Mouse (Mus musculus) mouse embryonic stem cell (cell line): ENCODE measurements around the gene Pdpn.
"Not testable (repeated sequence)": the region's sequence is repeated elsewhere in the genome, so short reads cannot be mapped to it uniquely, and the experiment has no call there.

Experiments
- in situ Hi-C, 2 experiments: fragments of 300-500 bp; cut with MboI; formaldehyde crosslinking; loops; 1 replicate in 1 of 2; 3 replicates in 1 of 2; pipeline ENCODE4 v1.14.3; 2019 to 2020; ENCODE audit warnings: low sequenced_read_pairs in 2 of 2, low pct_unique_long_range_greater_than_20kb in 1 of 2, mixed read lengths in 1 of 2; ENCODE audit not compliant: unreplicated experiment in 1 of 2

Gene Pdpn

DNA sequence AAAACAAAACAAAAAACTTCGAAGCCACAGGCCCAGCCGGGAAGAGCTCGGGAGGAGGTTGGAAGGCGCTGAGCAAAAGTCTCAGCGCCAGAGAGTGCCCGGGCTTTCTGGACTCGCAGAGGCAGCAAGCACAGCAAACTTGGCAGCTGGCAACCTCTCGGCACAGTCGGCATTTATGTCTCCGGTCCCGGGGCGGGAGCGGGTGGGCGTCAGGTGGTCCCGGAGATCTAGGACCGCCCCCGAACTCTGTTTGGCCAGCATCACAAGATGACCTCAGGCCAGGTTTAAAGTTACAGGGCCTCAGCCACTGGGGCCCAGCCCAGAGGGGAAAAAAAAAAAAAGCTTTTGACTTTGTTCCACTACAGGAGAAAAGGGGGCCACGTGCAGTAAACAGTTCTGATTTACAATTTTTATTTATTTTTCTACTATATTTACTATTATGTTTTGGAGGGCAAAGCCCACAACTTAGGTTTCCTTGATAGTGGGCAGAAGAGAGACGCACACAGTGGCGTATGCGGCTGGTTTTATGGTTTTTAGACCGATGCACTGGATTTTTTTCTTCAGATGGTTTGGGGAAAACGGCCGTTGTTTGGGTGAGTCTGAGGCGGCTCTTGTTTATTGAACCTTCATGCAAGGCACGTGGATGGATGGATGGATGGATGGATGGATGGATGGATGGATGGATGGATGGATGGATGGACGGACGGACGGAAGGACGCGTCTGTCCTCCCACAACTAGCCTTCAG is at the start of gene Pdpn:
Gene Pdpn (minus strand): TSS at position 240 of the 746 bp plus-strand sequence.
- in situ Hi-C loops = no loop called here

DNA sequence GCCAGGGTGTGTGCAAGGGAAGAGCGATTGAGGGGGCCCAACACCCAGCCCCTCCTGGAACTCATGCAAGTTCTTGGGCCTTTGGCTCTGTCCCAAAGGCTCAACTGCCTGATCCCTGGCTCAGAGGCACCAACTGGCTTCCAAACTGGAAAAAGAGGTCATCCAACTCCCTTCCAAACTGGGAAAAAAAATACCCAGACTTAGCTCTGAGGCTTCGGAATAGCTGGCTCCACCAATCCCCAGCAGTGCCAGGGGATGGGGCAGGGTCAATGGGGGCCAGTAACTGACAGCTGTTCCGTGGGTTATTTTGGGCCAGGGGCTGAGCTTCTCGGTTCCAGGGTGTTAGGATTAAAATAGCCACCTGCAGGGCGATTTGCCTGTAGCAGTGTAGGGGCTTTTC is 49.3 kb upstream of the Pdpn start:
- in situ Hi-C loops = no loop called here

DNA sequence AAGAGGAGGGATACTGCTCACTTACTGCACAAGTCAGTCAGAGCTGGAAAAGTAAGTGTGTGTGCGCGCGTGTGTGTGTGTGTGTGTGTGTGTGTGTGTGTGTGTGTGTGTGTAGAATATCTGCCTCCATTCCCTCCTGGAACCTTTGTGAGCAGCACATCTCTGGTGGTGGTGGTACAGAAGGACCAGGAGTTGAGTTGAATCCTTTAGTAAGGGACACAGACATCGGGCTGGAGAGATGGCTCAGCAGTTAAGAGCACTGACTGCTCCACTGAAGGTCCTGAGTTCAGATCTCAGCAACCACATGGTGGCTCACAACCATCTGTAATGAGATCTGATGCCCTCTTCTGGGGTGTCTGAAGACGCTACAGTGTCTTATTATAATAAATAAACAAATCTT is 46.1 kb upstream of the Pdpn start:
- in situ Hi-C loops = not testable (repeated sequence)

DNA sequence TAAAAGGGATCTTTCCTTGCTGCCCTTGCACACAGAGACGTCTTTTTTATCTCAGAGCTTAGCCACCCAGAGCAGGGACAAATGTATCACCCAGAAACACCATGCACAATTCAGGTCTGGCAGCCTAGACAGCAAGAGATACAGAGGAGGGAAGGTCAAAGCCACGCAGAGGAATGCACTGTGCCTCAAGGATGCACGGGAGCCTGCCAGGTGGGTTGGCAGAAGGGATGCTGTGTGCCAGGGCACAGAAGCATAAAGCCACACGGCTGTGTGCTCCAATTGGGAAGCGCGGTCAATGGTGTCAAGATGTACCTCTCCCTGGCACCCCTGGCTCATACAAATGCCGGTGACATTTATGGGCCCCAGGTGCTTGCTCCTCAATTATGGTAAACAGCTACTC is 42.1 kb upstream of the Pdpn start:
- in situ Hi-C loops = no loop called here

DNA sequence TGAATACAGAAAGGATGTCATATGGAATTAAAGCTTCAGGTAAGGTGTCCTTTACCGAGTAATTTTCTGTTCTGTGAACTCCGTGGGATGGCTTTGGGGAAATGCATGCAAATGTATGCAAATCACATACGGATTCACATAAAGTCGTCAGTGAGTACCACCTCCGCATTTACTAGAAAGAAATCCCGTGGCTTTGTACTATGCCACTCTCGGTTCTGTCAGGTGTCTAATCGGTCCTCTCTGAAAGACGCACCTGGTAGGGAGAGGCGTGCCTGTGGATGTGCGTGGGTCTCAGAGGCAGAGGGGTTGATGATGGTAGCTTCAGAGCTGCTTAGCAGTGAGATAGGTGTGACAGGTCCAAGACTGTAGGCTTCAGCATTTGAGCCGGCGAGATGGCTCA is 40.4 kb upstream of the Pdpn start:
- in situ Hi-C loops = no loop called here

DNA sequence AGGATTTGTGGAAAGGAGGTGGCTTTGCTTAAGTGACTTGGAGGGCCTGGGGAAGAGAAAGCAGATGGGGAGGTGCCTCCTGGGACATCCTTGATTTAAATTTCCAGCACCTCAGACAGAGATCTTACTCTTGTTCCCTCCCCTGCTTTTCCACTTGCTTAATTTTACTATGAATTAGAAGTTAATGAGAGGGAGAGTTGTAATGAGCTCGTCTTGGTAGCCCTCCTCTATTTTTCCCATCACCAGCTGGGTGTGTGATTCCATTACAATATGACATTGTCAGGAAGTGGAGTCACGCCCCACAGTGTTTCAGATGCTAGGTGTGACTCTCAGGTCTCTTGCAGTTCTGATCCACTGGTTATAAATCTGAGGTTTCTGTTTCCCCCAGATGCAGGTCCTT is 36.7 kb upstream of the Pdpn start:
- in situ Hi-C loops = no loop called here

DNA sequence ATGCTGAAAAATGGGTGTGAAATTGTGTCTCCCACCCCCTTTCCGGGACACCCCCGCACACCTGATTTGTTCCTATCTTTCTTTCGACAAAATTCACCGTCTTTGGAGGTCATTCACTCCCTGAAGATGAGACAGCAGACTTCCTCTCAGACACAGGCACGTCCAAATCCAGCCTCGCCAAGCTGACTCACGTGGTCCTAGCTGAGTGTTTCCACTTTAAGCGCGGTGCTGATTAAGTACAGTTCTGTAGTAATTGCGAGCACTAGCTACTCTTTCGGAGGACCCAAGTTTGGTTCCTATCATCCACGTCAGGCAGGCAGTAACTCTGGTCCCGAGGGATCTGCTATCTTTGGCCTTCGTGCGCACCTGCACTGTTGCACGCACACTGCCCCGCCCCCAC is 35.6 kb upstream of the Pdpn start:
- in situ Hi-C loops = no loop called here

DNA sequence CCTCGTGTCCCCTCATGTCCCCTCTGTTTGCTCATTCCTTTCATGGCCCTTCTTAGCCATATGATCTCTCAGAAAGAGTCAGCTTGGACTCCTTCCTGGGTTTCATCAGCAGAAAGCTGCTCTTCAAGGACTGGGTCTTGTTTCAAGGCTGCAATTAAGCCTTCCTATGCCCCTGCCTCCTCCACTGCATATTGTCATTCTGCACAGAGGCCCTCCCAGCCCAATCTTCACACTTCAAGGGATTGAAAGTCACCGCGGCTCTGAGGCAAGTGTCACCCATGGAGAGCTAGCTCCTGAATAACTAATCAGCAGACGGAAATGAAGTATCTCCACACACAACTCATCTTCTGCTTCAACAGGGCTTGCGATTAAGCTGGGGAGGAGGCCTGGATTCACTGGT is 34.8 kb upstream of the Pdpn start:
- in situ Hi-C loops = no loop called here

DNA sequence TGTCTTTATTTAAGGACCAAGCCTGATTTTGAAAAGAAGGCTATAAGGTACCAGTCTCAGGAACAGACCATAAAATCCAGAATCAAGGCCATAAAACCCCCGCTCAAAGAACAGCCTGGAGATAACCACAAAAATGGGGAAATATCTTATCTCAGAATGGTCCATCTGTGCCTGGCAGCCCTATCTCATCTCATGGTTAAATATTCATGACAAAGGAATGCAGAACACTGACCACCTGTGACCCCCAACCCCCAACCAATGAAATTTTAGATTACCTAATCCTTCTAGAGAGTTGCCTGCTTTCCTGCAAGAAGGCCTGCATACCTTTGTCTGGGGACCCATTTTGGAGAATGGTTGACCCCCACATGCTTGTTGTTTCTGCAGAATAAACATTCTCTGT is 32.4 kb upstream of the Pdpn start:
- in situ Hi-C loops = no loop called here

DNA sequence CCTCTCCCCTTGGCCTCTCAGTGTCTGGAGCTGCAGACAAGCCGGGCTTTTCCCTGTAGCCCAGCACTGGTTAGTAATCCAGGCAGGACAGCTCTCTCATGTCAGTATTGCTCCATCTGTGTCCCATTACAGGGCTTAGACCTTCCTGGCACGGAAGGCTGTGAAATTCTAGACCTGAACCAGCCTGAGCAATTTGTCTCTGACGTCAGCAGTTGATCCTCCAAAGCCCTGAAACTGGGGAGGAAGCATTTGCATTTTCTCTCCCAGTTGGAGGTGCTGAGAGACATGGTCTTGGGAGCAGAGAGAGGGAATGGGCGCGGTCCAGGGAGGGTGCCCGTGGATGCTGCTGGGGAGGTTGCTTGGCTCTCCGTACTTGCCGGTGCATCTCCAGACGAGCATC is 31.2 kb upstream of the Pdpn start:
- in situ Hi-C loops = no loop called here

DNA sequence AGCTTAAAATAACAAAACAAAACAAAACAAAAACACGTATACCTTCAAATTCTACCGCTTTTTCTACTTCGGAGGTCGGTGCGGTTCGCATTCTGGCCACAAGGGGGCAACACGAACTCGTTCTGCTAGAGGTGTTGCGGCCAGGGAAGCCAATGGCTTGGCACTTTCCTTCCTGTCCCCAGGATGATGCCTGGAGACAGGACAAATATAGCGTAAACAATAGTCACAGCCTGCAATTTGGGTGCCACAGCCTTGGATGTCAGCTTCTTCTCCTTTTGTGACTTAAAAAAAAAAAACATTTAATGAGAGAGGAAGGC is 26.2 kb upstream of the Pdpn start:
- in situ Hi-C loops = no loop called here

DNA sequence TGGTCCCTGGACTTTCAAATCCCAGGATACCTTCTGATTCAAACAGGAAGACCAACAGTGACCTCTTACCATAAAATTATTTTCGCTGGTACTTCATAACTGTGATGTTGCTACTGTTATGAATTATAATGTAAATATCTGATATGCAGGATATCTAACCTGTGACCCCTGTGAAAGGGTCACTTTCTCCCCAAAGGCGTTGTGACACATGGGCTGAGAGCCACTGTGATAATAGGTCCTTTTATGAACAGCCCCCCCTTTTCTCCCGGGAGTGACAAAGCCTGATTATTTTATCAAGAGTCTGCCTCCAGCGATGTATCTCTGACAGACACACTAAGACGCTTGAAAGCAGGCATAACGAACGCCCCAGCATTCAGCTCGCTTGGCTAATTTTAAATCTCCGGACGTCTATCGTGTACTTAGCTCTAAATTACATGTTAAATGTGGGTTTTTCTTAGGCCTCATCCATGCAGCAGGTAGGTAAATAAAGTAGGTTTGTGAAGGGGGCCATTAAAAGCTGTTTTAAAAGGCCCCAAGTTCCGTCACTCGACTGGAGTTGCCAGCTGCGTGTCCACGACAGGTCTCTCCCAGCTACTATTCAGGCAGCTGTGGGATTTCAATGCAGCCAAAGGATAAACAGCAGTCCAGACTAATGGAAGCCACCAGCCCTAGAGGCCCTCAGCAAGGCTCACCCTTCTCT is 25.7 kb upstream of the Pdpn start:
- in situ Hi-C loops = no loop called here

DNA sequence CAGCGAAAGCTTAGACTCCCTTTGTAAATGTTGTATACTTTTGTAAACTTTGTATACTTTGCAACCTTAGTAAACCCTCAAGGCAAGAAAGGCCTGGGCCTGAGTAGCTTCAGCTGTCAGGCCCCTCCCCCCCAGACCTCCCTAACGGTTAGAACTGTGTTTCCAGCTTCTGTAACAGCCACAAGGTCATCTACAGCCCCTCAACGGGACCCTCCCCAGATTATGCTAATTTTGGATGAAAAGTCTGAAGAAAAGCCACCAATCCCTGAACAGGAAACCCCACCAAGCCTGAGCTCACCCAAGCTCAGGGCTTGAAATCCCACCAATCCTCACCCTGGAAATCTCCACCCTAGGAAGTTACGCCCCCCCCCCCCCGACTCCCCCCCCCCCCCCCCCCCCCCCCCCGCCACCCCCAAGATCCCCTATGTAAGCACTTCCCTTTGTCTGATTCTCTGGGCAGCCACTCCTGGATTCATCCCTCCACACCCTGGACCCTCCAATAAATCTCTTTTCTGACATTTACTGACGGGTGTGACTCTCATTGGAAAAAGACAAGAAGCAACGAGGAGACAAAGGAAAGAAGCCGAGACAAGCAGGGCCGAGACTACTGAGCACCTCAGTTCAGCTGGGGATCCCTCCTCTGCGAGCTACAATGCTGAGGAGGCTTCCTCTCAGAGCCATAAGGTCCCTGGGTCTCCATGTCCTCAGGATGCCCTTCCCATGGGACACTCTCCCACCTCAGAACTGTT is 25.0 kb upstream of the Pdpn start:
- in situ Hi-C loops = no loop called here

DNA sequence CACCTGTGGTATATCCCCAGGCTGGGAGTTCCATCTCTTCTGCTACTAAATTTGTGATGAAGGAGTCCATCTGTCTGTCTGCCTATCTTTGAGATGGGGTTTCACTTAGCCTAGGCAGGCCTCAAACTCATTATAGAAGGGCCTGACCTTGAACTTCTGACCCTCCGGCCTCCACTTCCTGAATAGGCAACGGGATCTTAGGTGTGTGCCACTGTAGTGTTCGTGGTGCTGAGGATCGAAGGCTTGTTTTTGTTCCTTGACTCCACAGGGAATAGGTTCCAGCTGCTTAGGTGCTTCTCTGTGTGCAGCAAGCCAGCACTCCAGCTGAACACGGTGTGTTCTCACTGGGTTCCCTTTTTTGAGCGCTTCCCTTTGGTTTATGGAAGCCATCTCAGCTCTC is 13.9 kb upstream of the Pdpn start:
- in situ Hi-C loops = loop anchor here in 1 of 2 experiments (10.0 kb wide), 1 partner anchor 58 kb away; no protein-coding TSS in a partner anchor

DNA sequence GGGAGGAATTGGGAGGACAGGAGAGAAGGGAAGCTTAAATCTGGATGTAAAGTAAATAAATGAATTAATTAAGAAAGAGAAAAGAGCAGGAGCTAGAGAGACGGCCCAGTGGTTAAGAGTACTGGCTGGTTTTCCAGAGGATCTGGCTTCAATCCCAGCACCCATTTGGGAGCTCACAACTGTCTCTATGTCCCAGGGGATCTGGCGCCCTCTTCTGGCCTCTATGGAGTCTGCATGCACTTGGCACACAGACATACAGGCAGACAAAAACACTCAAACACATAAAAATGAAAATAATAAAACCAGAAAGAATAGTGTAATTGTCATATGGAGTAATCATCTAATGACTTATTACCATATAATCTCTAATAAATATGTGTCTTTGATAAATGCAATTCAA is 12.0 kb upstream of the Pdpn start:
- in situ Hi-C loops = loop anchor here in 1 of 2 experiments (10.0 kb wide), 1 partner anchor 57 kb away; no protein-coding TSS in a partner anchor

DNA sequence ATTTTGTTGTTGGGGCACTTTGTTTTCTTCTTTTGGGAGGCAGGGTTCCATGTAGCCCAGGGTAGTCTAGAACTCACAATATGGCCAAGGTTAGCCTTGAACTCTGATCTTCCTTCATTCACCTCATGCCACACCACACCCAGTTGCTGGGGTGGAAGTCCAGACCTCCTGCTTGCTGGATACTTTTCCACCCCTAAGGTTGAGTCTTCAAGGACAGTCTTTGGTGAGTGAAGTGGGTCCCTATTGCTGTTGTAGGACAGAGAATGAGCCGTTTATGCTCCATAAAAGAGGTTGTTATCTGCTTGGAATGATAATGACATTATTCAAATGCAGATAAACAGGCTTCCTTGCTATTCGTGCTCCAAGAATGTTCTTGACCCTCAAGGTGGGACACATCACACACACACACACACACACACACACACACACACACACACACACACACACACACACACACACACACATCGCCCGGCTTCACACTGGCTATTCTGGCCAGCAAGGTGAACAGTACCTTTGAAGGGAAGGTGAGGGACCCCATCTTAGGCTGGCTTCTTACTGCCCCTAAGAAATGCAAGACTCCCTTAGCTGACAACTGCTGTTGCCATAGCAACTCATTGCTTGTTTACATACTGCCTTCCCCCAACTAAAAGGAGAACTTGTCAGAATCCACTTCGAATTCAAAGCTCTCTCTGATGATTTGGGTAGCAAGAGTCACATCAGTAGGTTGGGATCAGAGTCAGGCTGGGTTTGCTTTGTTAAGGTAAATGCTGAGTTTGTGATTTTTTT is 6.8 kb upstream of the Pdpn start:
- in situ Hi-C loops = no loop called here

DNA sequence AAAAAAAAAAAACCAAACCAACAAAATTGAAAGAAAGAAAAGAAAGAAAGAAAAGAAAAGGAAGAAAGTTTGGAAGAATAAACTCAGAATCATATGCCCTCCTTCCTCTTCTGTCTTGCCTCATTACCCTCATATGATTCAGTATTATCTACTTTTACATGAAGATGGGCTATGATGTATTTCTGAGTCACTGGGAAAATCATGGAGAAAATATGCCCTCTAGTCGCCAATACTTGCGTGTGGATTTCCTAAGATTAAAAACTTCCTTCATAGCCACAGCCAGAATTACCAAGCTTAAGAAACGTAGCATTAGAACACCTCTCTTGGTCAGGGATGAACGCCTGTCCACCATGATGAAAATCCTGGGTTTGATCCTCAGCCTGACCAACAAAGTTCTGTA is 5.7 kb upstream of the Pdpn start:
- in situ Hi-C loops = no loop called here

DNA sequence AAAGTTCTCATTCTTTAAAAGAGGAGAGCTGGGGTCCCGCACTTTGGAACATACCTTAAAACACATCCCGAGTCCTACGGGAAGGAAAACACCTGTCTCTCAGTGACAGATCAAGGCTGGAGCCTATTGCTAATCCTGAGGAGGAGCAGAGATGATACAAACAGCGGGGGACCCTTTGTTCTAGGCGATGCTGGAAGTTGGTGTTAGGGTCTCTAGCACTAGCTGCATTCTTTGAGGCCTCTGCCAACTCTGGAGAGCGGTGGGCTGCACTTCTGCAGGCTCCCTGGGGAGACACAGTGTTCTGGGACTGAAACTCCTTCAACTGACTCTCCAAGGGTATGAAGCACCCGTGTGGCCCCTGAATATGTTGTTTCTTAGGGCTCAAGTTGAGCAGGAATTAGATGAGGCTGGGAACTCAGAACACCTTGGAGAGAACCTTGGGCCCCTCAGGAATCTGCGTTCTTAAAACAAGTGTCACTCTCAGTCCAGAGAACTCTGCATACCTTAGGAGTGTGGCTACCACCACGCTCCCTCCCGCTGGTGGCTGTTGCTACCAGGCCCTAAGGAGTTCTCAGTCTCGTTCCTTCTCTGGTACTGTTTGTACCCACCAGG is 3.0 kb upstream of the Pdpn start:
- in situ Hi-C loops = no loop called here

DNA sequence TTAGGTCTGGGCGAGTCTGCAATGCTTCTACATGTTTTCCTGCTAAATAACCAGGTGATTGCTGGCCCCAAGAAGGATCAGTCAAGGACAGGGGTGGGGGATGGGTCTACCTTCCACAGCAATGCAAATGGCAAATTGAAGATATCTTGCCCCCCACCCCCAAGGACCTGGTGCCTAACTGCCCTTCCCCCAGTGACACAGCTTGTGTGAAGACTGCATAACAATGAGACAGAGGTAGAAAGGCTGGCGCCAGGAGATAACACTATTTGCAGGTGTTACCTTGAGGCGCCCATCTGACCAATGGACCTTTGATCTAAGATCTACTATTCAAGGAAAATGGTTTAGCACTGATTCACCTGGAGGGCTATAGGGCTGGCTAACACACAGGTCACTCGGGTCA is 2.5 kb upstream of the Pdpn start:
- in situ Hi-C loops = no loop called here
